Mouse (Mus musculus) liver, embryonic 15.5 days (tissue): ENCODE measurements around the gene Dnah11. TPM values are rescaled to one million over a fixed set of nuclear protein-coding genes. Genes with fewer than 3 reads are reported as not detected.

Experiments used
- ATAC-seq: fragments of 200-750 bp; cut with Nextera tagmentation; 2 replicates; pipeline ENCODE4 v1.8.0; 2017; ENCODE audit warnings: moderate number of reproducible peaks, mild to moderate bottlenecking, moderate library complexity; ENCODE audit not compliant: insufficient read depth
- H3K27ac ChIP-seq: fragments of 300-500 bp; sonication (generic); replicated peaks from 2 replicates; pipeline ENCODE4 v1.5.1; 2015; ENCODE audit warnings: mild to moderate bottlenecking, inconsistent platforms
- H3K27me3 ChIP-seq: fragments of 300-500 bp; sonication (generic); 2 replicates; pipeline ENCODE4 v1.6.1; 2015; ENCODE audit warnings: mild to moderate bottlenecking, inconsistent platforms
- H3K36me3 ChIP-seq: fragments of 300-500 bp; sonication (generic); replicated peaks from 2 replicates; pipeline ENCODE4 v1.6.1; 2015; ENCODE audit warnings: moderate library complexity, mild to moderate bottlenecking, inconsistent platforms
- H3K4me1 ChIP-seq: fragments of 300-500 bp; sonication (generic); replicated peaks from 2 replicates; pipeline ENCODE4 v1.6.1; 2015; ENCODE audit warnings: inconsistent platforms
- H3K4me2 ChIP-seq: fragments of 300-500 bp; sonication (generic); 2 replicates; pipeline ENCODE4 v1.6.1; 2015; ENCODE audit warnings: moderate library complexity, mild to moderate bottlenecking, inconsistent platforms
- H3K4me3 ChIP-seq: fragments of 300-500 bp; sonication (generic); replicated peaks from 2 replicates; pipeline ENCODE4 v1.5.1; 2015; ENCODE audit warnings: mild to moderate bottlenecking, inconsistent platforms
- H3K9ac ChIP-seq: fragments of 300-500 bp; sonication (generic); 2 replicates; pipeline ENCODE4 v1.6.1; 2015; ENCODE audit warnings: moderate library complexity, mild to moderate bottlenecking, inconsistent platforms
- H3K9me3 ChIP-seq: fragments of 300-500 bp; sonication (generic); replicated peaks from 2 replicates; pipeline ENCODE4 v1.6.1; 2016; ENCODE audit warnings: inconsistent platforms
- WGBS: fragments of 180-500 bp; shearing (Covaris S2); methylation state at CpG from one replicate; pipeline ENCODE4 v1.1.7; 2015; ENCODE audit warnings: mixed read lengths; ENCODE audit not compliant: insufficient replicate concordance; 5-methylcytosine and 5-hydroxymethylcytosine counted together
- polyA plus RNA-seq: library from polyadenylated mRNA; unstranded; fragments of >200 nt; fragmentation: Nextera tagmentation; extraction: Ambion mirVana; gene quantifications from 2 replicates; pipeline ENCODE4 v1.2.1, GENCODE M21; 2015

Dnah11 gene
- polyA plus RNA-seq, result 0.03 and 0.13 TPM in 2 replicates

GRCm38 (mm10) chr12:118198386-118199093, at the start of gene Dnah11:
Gene Dnah11 (minus strand): TSS chr12:118199043.
- H3K4me2 ChIP-seq, result peak within 1 kb of the TSS; percentile 69
- no peak within 1 kb of the TSS for H3K27ac ChIP-seq
- no peaks in the 10 kb centered on the region for H3K36me3 ChIP-seq
- H3K27me3 ChIP-seq, result peaks cover 48% of the 10 kb centered on the region
- H3K9me3 ChIP-seq, result no peaks in the 10 kb centered on the region
- no peak within 1 kb of the TSS for H3K9ac ChIP-seq
- WGBS, result under 1% methylated on average over 47 of the region's 47 CpGs
- 0 out of 2 replicates have a peak, but pooled peaks cover 4% of the 10 kb centered on the region for H3K4me1 ChIP-seq
- peak; percentile 82 for ATAC-seq
- H3K4me3 ChIP-seq, result peak within 1 kb of the TSS; percentile 53

GRCm38 (mm10) chr12:118221182-118221581, 22.3 kb upstream of the Dnah11 start:
- no peaks in the 10 kb centered on the region for H3K36me3 ChIP-seq
- WGBS, result 15% methylated on average over 3 of the region's 3 CpGs
- no peak overlapping the region for H3K9ac ChIP-seq
- no peaks in the 10 kb centered on the region for H3K4me1 ChIP-seq
- no peak overlapping the region for H3K27ac ChIP-seq
- ATAC-seq, result no peak
- H3K27me3 ChIP-seq, result no peaks in the 10 kb centered on the region
- H3K4me3 ChIP-seq, result no peak overlapping the region
- H3K9me3 ChIP-seq, result no peaks in the 10 kb centered on the region
- no peak overlapping the region for H3K4me2 ChIP-seq

GRCm38 (mm10) chr12:118220062-118220461, 21.2 kb upstream of the Dnah11 start:
- Histone ChIP-seq H3K27ac (no peak overlapping the region), H3K4me2 (no peak overlapping the region), H3K9me3 (no peaks in the 10 kb centered on the region), H3K27me3 (no peaks in the 10 kb centered on the region), H3K36me3 (no peaks in the 10 kb centered on the region), H3K4me3 (no peak overlapping the region), H3K9ac (no peak overlapping the region), H3K4me1 (no peaks in the 10 kb centered on the region)
- ATAC-seq, result no peak

GRCm38 (mm10) chr12:118212163-118212562, 13.3 kb upstream of the Dnah11 start:
- WGBS, result 27% methylated on average over 2 of the region's 2 CpGs
- Histone ChIP-seq H3K4me1 (no peaks in the 10 kb centered on the region), H3K27ac (no peak overlapping the region), H3K9ac (no peak overlapping the region), H3K9me3 (no peaks in the 10 kb centered on the region), H3K36me3 (no peaks in the 10 kb centered on the region), H3K4me3 (no peak overlapping the region), H3K27me3 (no peaks in the 10 kb centered on the region), H3K4me2 (no peak overlapping the region)
- no peak for ATAC-seq

GRCm38 (mm10) chr12:118196583-118196982, 2.3 kb downstream of the Dnah11 start:
- H3K9me3 ChIP-seq, result no peaks in the 10 kb centered on the region
- ATAC-seq, result no peak
- H3K27me3 ChIP-seq, result peaks cover 48% of the 10 kb centered on the region
- no peak overlapping the region for H3K27ac ChIP-seq
- no peak overlapping the region for H3K4me2 ChIP-seq
- H3K4me1 ChIP-seq, result 0 out of 2 replicates have a peak, but pooled peaks cover 4% of the 10 kb centered on the region
- H3K9ac ChIP-seq, result no peak overlapping the region
- H3K36me3 ChIP-seq, result no peaks in the 10 kb centered on the region
- WGBS, result 42% methylated on average over 2 of the region's 2 CpGs
- no peak overlapping the region for H3K4me3 ChIP-seq

- Histone ChIP-seq H3K9ac (no peak overlapping the region), H3K27ac (no peak overlapping the region), H3K9me3 (no peaks in the 10 kb centered on the region), H3K4me2 (no peak overlapping the region), H3K4me1 (0 out of 2 replicates have a peak, but pooled peaks cover 13% of the 10 kb centered on the region), H3K4me3 (no peak overlapping the region), H3K36me3 (no peaks in the 10 kb centered on the region), H3K27me3 (no peaks in the 10 kb centered on the region)
- WGBS, result 49% methylated on average over 3 of the region's 3 CpGs
- peak; percentile 49 for ATAC-seq
Measured at GRCm38 (mm10) chr12:118189535-118189934, 9.3 kb downstream of the Dnah11 start.

- no peak for ATAC-seq
- no peaks in the 10 kb centered on the region for H3K27me3 ChIP-seq
- H3K9ac ChIP-seq, result no peak overlapping the region
- no peak overlapping the region for H3K4me2 ChIP-seq
- no peaks in the 10 kb centered on the region for H3K9me3 ChIP-seq
- 0 out of 2 replicates have a peak, but pooled peaks cover 13% of the 10 kb centered on the region for H3K4me1 ChIP-seq
- H3K4me3 ChIP-seq, result no peak overlapping the region
- H3K27ac ChIP-seq, result no peak overlapping the region
- 38% methylated on average over 2 of the region's 2 CpGs for WGBS
- H3K36me3 ChIP-seq, result no peaks in the 10 kb centered on the region
Measured at GRCm38 (mm10) chr12:118187663-118188062, 11.2 kb downstream of the Dnah11 start.

- H3K4me1 ChIP-seq, result 0 out of 2 replicates have a peak, but pooled peaks cover 13% of the 10 kb centered on the region
- H3K4me2 ChIP-seq, result no peak overlapping the region
- 41% methylated on average over 4 of the region's 4 CpGs for WGBS
- H3K36me3 ChIP-seq, result no peaks in the 10 kb centered on the region
- H3K9ac ChIP-seq, result no peak overlapping the region
- H3K27ac ChIP-seq, result no peak overlapping the region; the same call in 1 of the 2 replicates
- no peaks in the 10 kb centered on the region for H3K9me3 ChIP-seq
- no peak overlapping the region for H3K4me3 ChIP-seq
- ATAC-seq, result peak; percentile 38; the same call in 1 of the 2 replicates
- no peaks in the 10 kb centered on the region for H3K27me3 ChIP-seq
Measured at GRCm38 (mm10) chr12:118186881-118187489, 11.9 kb downstream of the Dnah11 start.

- peak; percentile 77 for ATAC-seq
- no peaks in the 10 kb centered on the region for H3K36me3 ChIP-seq
- no peak overlapping the region for H3K4me3 ChIP-seq
- no peaks in the 10 kb centered on the region for H3K27me3 ChIP-seq
- 47% methylated on average over 4 of the region's 4 CpGs for WGBS
- H3K9ac ChIP-seq, result no peak overlapping the region
- H3K4me1 ChIP-seq, result 0 out of 2 replicates have a peak, but pooled peaks cover 13% of the 10 kb centered on the region
- H3K9me3 ChIP-seq, result no peaks in the 10 kb centered on the region
- no peak overlapping the region for H3K4me2 ChIP-seq
- no peak overlapping the region for H3K27ac ChIP-seq
Measured at GRCm38 (mm10) chr12:118186120-118186880, 12.5 kb downstream of the Dnah11 start.

- H3K9ac ChIP-seq, result no peak overlapping the region
- ATAC-seq, result no peak
- WGBS, result 24% methylated on average over 1 of the region's 1 CpGs
- no peaks in the 10 kb centered on the region for H3K27me3 ChIP-seq
- 0 out of 2 replicates have a peak, but pooled peaks cover 13% of the 10 kb centered on the region for H3K4me1 ChIP-seq
- H3K9me3 ChIP-seq, result no peaks in the 10 kb centered on the region
- no peaks in the 10 kb centered on the region for H3K36me3 ChIP-seq
- H3K27ac ChIP-seq, result no peak overlapping the region
- H3K4me3 ChIP-seq, result no peak overlapping the region
- no peak overlapping the region for H3K4me2 ChIP-seq
Measured at GRCm38 (mm10) chr12:118184731-118185130, 14.1 kb downstream of the Dnah11 start.

GRCm38 (mm10) chr12:118177756-118178155, 21.1 kb downstream of the Dnah11 start:
- no peaks in the 10 kb centered on the region for H3K36me3 ChIP-seq
- H3K27ac ChIP-seq, result no peak overlapping the region
- H3K9me3 ChIP-seq, result no peaks in the 10 kb centered on the region
- no peak overlapping the region for H3K4me3 ChIP-seq
- H3K4me1 ChIP-seq, result no peaks in the 10 kb centered on the region
- no peaks in the 10 kb centered on the region for H3K27me3 ChIP-seq
- WGBS, result 74% methylated on average over 5 of the region's 5 CpGs
- ATAC-seq, result no peak
- H3K4me2 ChIP-seq, result no peak overlapping the region
- no peak overlapping the region for H3K9ac ChIP-seq
